Mouse (Mus musculus) MEL (cell line): ENCODE measurements at regions not wholly inside any gene's neighbourhood (a gene's known extent, or its start where the extent isn't known, plus 50 kb on each side); places are given as distances from the start of the nearest gene placed in this dataset.

Experiments
- DNase-seq: peaks from one replicate; pipeline ENCODE4 v3.0.0; 2011; ENCODE audit warnings: low read depth, low spot score
- H3K27ac ChIP-seq: 2 replicates; pipeline ENCODE4 v1.5.1; 2012; ENCODE audit warnings: low read depth, mild to moderate bottlenecking, control low read depth, low read length, moderate library complexity; ENCODE audit not compliant: control insufficient read depth
- H3K27me3 ChIP-seq, 2 experiments: fragments of 150-350 bp in 1 of 2; sonication (generic) in 1 of 2; 2 replicates each; pipeline ENCODE4 v1.6.1; 2012; ENCODE audit warnings: low read length in 2 of 2, mild to moderate bottlenecking in 2 of 2, improper control_type of control experiment in 1 of 2, moderate library complexity in 1 of 2; ENCODE audit not compliant: insufficient read depth in 2 of 2, control insufficient read depth in 1 of 2
- H3K36me3 ChIP-seq, 2 experiments: 2 replicates each; pipeline ENCODE4 v1.6.1; 2012 to 2014; ENCODE audit warnings: low read length in 2 of 2, improper control_type of control experiment in 1 of 2, inconsistent platforms in 1 of 2, mild to moderate bottlenecking in 1 of 2; ENCODE audit not compliant: insufficient read depth in 2 of 2, control insufficient read depth in 1 of 2
- H3K4me1 ChIP-seq, 2 experiments: fragments of 150-350 bp in 1 of 2; sonication (generic) in 1 of 2; 2 replicates each; pipeline ENCODE4 v1.6.1; 2012; ENCODE audit warnings: low read length in 2 of 2, improper control_type of control experiment in 1 of 2, mild to moderate bottlenecking in 1 of 2; ENCODE audit not compliant: insufficient read depth in 2 of 2, control insufficient read depth in 1 of 2
- H3K4me3 ChIP-seq, 2 experiments: fragments of 150-350 bp in 1 of 2; sonication (generic) in 1 of 2; 2 replicates each; pipeline ENCODE4 v1.5.1; 2012; ENCODE audit warnings: low read depth in 2 of 2, low read length in 2 of 2, mild to moderate bottlenecking in 2 of 2, moderate library complexity in 2 of 2, control low read depth in 1 of 2, improper control_type of control experiment in 1 of 2; ENCODE audit not compliant: control insufficient read depth in 1 of 2, insufficient read depth in 1 of 2
- H3K79me2 ChIP-seq: 2 replicates; pipeline ENCODE4 v1.6.1; 2012; ENCODE audit warnings: mild to moderate bottlenecking, low read length, moderate library complexity; ENCODE audit not compliant: control insufficient read depth, poor library complexity, insufficient read depth
- H3K9ac ChIP-seq: 2 replicates; pipeline ENCODE4 v1.6.1; 2012; ENCODE audit warnings: low read depth, mild to moderate bottlenecking, control low read depth, low read length, moderate library complexity; ENCODE audit not compliant: control insufficient read depth, poor library complexity, severe bottlenecking
- H3K9me3 ChIP-seq: fragments of 150-350 bp; sonication (generic); replicated peaks from 2 replicates; pipeline ENCODE4 v1.6.1; 2012; ENCODE audit warnings: mild to moderate bottlenecking, low read length, improper control_type of control experiment, moderate library complexity; ENCODE audit not compliant: insufficient read depth
- BHLHE40 ChIP-seq: IDR thresholded peaks from 2 replicates; pipeline ENCODE4 v1.6.1; 2012; ENCODE audit warnings: low read depth, mild to moderate bottlenecking, inconsistent platforms, low read length, improper control_type of control experiment, borderline replicate concordance
- CHD1 ChIP-seq: IDR thresholded peaks from 2 replicates; pipeline ENCODE4 v1.6.1; 2012; ENCODE audit warnings: low read depth, mild to moderate bottlenecking, inconsistent platforms, low read length, improper control_type of control experiment
- CTCF ChIP-seq, 3 experiments: IDR thresholded peaks in 2 of 3; conservative IDR thresholded peaks in 1 of 3; 2 replicates each; pipeline ENCODE4 v1.5.1; 2011 to 2012; ENCODE audit warnings: low read length in 3 of 3, low read depth in 2 of 3, mild to moderate bottlenecking in 2 of 3, improper control_type of control experiment in 1 of 3, inconsistent platforms in 1 of 3, mixed read lengths in 1 of 3, moderate library complexity in 1 of 3; ENCODE audit not compliant: control insufficient read depth in 1 of 3, insufficient read depth in 1 of 3, poor library complexity in 1 of 3, severe bottlenecking in 1 of 3
- EP300 ChIP-seq, 2 experiments: IDR thresholded peaks; 2 replicates each; pipeline ENCODE4 v1.6.1; 2011; ENCODE audit warnings: improper control_type of control experiment in 2 of 2, low read length in 2 of 2, low read depth in 1 of 2, mild to moderate bottlenecking in 1 of 2
- HCFC1 ChIP-seq: IDR thresholded peaks from 2 replicates; pipeline ENCODE4 v1.6.1; 2012; ENCODE audit warnings: low read depth, mild to moderate bottlenecking, inconsistent platforms, low read length, improper control_type of control experiment, moderate library complexity
- MAFK ChIP-seq: IDR thresholded peaks from 2 replicates; pipeline ENCODE4 v1.6.1; 2011; ENCODE audit warnings: low read depth, mild to moderate bottlenecking, low read length, improper control_type of control experiment, borderline replicate concordance
- TAL1 ChIP-seq: IDR thresholded peaks from 2 replicates; pipeline ENCODE4 v1.6.1; 2012; ENCODE audit warnings: mild to moderate bottlenecking, inconsistent platforms, low read length, moderate library complexity, mixed read lengths
- TBP ChIP-seq: IDR thresholded peaks from 2 replicates; pipeline ENCODE4 v1.8.0; 2011; ENCODE audit warnings: low read depth, low read length, improper control_type of control experiment
- ZKSCAN1 ChIP-seq: IDR thresholded peaks from 2 replicates; pipeline ENCODE4 v1.6.1; 2012; ENCODE audit warnings: low read depth, mild to moderate bottlenecking, inconsistent platforms, low read length, improper control_type of control experiment, moderate library complexity
- ZMIZ1 ChIP-seq: IDR thresholded peaks from 2 replicates; pipeline ENCODE4 v1.6.1; 2012; ENCODE audit warnings: low read depth, mild to moderate bottlenecking, inconsistent platforms, low read length, improper control_type of control experiment, moderate library complexity
- ZNF384 ChIP-seq: IDR thresholded peaks from 2 replicates; pipeline ENCODE4 v1.6.1; 2012; ENCODE audit warnings: low read depth, mild to moderate bottlenecking, inconsistent platforms, low read length, improper control_type of control experiment

GRCm38 (mm10) chr9:63059234-63059842, 71.6 kb upstream of the Pias1 start:
- H3K36me3 ChIP-seq, result no peaks in the 10 kb centered on the region
- no peaks in the 10 kb centered on the region for H3K79me2 ChIP-seq
- no peak overlapping the region for H3K27ac ChIP-seq
- peaks cover 0 to 4% of the 10 kb centered on the region in 2 experiments; a peak in 2 of 4 replicates for H3K27me3 ChIP-seq
- no peak overlapping the region for H3K9ac ChIP-seq
- no peak for DNase-seq
- TF ChIP-seq ZKSCAN1, result no peak
- TF ChIP-seq BHLHE40, result no peak
- TF ChIP-seq CHD1, result no peak
- TF ChIP-seq ZNF384, result no peak
- TF ChIP-seq TAL1, result no peak
- no peak for TF ChIP-seq EP300 (IDR thresholded peaks at IDR 0.05; ENCODE audit: low read depth in 1 of 2, low read length in 2 of 2)
- TF ChIP-seq MAFK, result no peak
- no peak for TF ChIP-seq CTCF (IDR thresholded peaks at IDR 0.05 in 2 of 3, conservative IDR thresholded peaks at IDR 0.05 in 1 of 3; ENCODE audit: control insufficient read depth in 1 of 3, insufficient read depth in 1 of 3, low read depth in 2 of 3, low read length in 3 of 3, poor library complexity in 1 of 3, severe bottlenecking in 1 of 3)
- TF ChIP-seq HCFC1, result no peak
- H3K4me1 ChIP-seq, result no peaks in the 10 kb centered on the region
- H3K4me3 ChIP-seq, result no peak overlapping the region
- H3K9me3 ChIP-seq, result no peaks in the 10 kb centered on the region

- H3K4me1 ChIP-seq, result no peaks in the 10 kb centered on the region
- no peak for DNase-seq
- H3K4me3 ChIP-seq, result no peak overlapping the region
- H3K79me2 ChIP-seq, result no peaks in the 10 kb centered on the region
- H3K27ac ChIP-seq, result no peak overlapping the region
- H3K9ac ChIP-seq, result no peak overlapping the region
- no peaks in the 10 kb centered on the region for H3K9me3 ChIP-seq
- H3K27me3 ChIP-seq, result peaks cover 1 to 4% of the 10 kb centered on the region in 2 experiments
- no peaks in the 10 kb centered on the region for H3K36me3 ChIP-seq
- TF ChIP-seq ZMIZ1 (no peak), ZKSCAN1 (no peak)
These were observed 70.9 kb upstream of the Pias1 start for GRCm38 (mm10) chr9:63058506-63059233.

GRCm38 (mm10) chr9:63056695-63057349, 69.1 kb upstream of the Pias1 start:
- H3K27me3 ChIP-seq, result peaks cover 6 to 13% of the 10 kb centered on the region in 2 experiments
- no peak overlapping the region for H3K27ac ChIP-seq
- no peak for TF ChIP-seq TBP
- DNase-seq, result no peak
- no peak overlapping the region for H3K9ac ChIP-seq
- H3K9me3 ChIP-seq, result no peaks in the 10 kb centered on the region
- H3K79me2 ChIP-seq, result no peaks in the 10 kb centered on the region
- no peak overlapping the region for H3K4me3 ChIP-seq
- no peaks in the 10 kb centered on the region for H3K36me3 ChIP-seq
- no peaks in the 10 kb centered on the region for H3K4me1 ChIP-seq
